Mouse (Mus musculus) liver, embryonic 12.5 days (tissue): ENCODE measurements around the gene Ryk. TPM values are rescaled to one million over a fixed set of nuclear protein-coding genes. Genes with fewer than 3 reads are reported as not detected.

Experiments used
- ATAC-seq: fragments of 200-750 bp; cut with Nextera tagmentation; 2 replicates; pipeline ENCODE4 v1.8.0; 2017; ENCODE audit warnings: moderate number of reproducible peaks, mild to moderate bottlenecking, moderate library complexity
- H3K27ac ChIP-seq: fragments of 300-500 bp; sonication (generic); 2 replicates; pipeline ENCODE4 v1.5.1; 2016; ENCODE audit warnings: mild to moderate bottlenecking
- H3K27me3 ChIP-seq: fragments of 300-500 bp; sonication (generic); replicated peaks from 2 replicates; pipeline ENCODE4 v1.6.1; 2016; ENCODE audit warnings: mild to moderate bottlenecking, moderate library complexity
- H3K36me3 ChIP-seq: fragments of 300-500 bp; sonication (generic); 2 replicates; pipeline ENCODE4 v1.6.1; 2016; ENCODE audit warnings: mild to moderate bottlenecking, moderate library complexity
- H3K4me1 ChIP-seq: fragments of 300-500 bp; sonication (generic); 2 replicates; pipeline ENCODE4 v1.6.1; 2016
- H3K4me2 ChIP-seq: fragments of 300-500 bp; sonication (generic); 2 replicates; pipeline ENCODE4 v1.6.1; 2016; ENCODE audit warnings: mild to moderate bottlenecking, moderate library complexity
- H3K4me3 ChIP-seq: fragments of 300-500 bp; sonication (generic); 2 replicates; pipeline ENCODE4 v1.5.1; 2016; ENCODE audit warnings: mild to moderate bottlenecking, moderate library complexity
- H3K9ac ChIP-seq: fragments of 300-500 bp; sonication (generic); 2 replicates; pipeline ENCODE4 v1.6.1; 2016; ENCODE audit warnings: mild to moderate bottlenecking, moderate library complexity
- H3K9me3 ChIP-seq: fragments of 300-500 bp; sonication (generic); replicated peaks from 2 replicates; pipeline ENCODE4 v1.6.1; 2016; ENCODE audit warnings: mild to moderate bottlenecking, moderate library complexity
- WGBS: fragments of 180-500 bp; shearing (Covaris S2); methylation state at CpG from one replicate; pipeline ENCODE4 v1.1.7; 2016; ENCODE audit not compliant: insufficient replicate concordance; 5-methylcytosine and 5-hydroxymethylcytosine counted together
- polyA plus RNA-seq: library from polyadenylated mRNA; unstranded; fragments of >200 nt; fragmentation: Nextera tagmentation; extraction: Ambion mirVana; gene quantifications from 2 replicates; pipeline ENCODE4 v1.2.1, GENCODE M21; 2016

The Ryk gene
- 8.3 and 8.4 TPM in 2 replicates for polyA plus RNA-seq

DNA sequence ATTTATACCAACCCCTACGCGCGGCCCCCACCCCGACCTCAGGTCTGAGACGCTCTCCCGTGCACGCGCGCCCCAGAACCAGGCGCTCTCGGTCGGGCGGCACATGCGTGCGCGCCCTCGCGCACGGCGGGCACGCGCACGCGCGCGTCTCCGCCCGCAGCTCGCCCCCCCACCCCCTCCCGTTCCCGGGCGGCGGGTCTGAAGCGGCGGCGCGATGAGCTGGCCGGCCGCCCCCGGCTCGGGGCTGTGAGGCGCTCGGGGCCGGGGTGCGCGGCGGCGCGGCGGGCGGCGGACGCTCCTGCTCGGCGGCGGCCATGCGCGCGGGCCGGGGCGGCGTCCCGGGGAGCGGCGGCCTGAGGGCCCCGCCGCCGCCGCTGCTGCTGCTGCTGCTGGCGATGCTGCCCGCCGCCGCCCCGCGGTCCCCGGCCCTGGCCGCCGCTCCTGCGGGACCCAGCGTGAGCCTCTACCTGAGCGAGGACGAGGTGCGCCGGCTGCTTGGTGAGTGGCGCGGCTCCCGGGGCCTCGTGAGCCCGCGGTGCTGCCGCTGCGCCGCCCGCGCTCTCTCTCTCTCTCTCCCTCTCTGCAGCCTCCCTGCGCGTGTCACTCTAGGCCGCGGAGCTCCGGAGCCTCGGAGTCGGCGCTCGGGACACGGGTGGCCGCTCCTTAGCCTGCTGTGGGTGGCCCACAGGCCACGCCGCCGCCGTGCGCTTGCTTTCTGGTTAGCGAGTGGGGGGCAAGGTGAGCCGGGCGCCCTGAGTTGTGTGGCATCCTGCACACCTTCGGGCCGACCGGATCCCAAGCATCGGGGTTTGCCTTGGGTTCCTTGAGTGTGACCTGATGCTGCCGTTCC, at the start of gene Ryk:
Gene Ryk (plus strand): TSS at position 176 of the 850 bp plus-strand sequence.
- peak within 1 kb of the TSS; percentile 77 for H3K9ac ChIP-seq
- no peaks in the 10 kb centered on the region for H3K9me3 ChIP-seq
- under 1% methylated on average over 79 of the region's 119 CpGs for WGBS
- H3K27me3 ChIP-seq = peaks cover 5% of the 10 kb centered on the region; the same call in 1 of the 2 replicates
- peaks cover 45% of the 10 kb centered on the region for H3K4me1 ChIP-seq
- H3K4me2 ChIP-seq = peak within 1 kb of the TSS; percentile 77
- H3K27ac ChIP-seq = peak within 1 kb of the TSS; percentile 82
- peak within 1 kb of the TSS; percentile 88 for H3K4me3 ChIP-seq
- peak; percentile 80 for ATAC-seq
- no peaks in the 10 kb centered on the region for H3K36me3 ChIP-seq

DNA sequence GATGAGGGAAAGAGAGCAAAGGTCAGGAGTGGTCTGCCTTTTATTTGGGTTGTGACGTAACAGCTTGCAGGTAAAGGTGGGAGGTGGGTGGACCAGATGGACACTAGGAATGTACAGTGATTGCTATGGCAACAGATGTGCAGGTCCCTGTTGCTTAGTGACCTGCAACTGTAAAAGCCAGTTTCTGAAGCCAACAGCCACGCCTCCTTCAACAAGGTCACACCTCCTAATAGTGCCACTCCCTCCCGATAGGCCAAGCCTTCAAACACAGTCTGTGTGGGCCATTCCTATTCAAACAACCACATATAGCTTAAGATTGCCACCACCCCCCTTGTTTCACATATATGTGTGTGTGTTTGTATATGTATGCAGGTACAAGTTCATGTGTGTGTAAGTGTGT, 45.2 kb upstream of the Ryk start:
- Histone ChIP-seq H3K4me3 (no peak overlapping the region), H3K27me3 (peaks cover 32% of the 10 kb centered on the region), H3K4me2 (no peak overlapping the region), H3K27ac (no peak overlapping the region), H3K36me3 (no peaks in the 10 kb centered on the region), H3K9me3 (no peaks in the 10 kb centered on the region), H3K4me1 (0 out of 2 replicates have a peak, but pooled peaks cover 4% of the 10 kb centered on the region), H3K9ac (no peak overlapping the region)
- WGBS = 59% methylated on average over 3 of the region's 3 CpGs
- no peak for ATAC-seq

DNA sequence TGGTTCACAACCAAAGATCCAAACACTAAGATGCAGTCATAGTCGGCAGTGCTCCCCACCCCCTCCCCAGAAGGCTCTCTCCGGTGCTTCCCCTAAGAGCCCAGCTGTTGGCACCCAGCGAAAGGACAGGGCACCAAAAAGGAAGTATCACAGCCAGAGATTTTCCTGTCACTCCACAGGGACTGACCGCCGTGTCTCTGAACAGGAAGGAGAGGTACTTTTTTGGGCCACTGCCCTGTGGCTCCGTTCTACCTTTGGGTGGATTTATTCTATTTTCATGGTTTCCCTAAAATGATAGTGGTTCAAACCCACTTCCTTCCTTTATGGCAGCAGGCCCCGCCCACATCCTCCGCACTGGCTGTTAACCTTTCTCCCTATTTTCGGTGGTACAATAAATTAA, 42.9 kb upstream of the Ryk start:
- WGBS = 20% methylated on average over 9 of the region's 9 CpGs
- no peak overlapping the region for H3K9ac ChIP-seq
- H3K4me2 ChIP-seq = peak overlapping the region; percentile 48
- H3K4me1 ChIP-seq = 0 out of 2 replicates have a peak, but pooled peaks cover 4% of the 10 kb centered on the region
- no peak overlapping the region for H3K27ac ChIP-seq
- peaks cover 42% of the 10 kb centered on the region for H3K27me3 ChIP-seq
- no peaks in the 10 kb centered on the region for H3K36me3 ChIP-seq
- no peak overlapping the region for H3K4me3 ChIP-seq
- ATAC-seq = no peak
- H3K9me3 ChIP-seq = no peaks in the 10 kb centered on the region

DNA sequence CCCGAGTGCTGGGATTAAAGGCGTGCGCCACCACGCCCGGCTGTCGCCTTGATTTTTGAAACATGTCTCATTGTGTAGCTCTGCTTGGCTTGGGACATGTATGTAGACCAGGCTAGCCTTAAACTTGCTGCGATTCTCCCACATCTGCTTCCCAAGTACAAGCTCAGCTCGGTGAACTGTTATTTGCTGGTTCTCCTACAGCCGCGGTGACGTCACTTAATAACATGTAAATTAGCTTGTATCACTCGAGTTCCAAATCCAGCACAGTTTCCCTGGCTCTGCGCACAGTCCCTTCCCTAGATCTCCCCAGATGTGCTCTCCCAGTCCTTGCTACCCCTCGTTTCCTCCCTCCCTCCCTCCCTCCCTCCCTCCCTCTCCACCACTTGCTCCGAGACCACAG, 41.9 kb upstream of the Ryk start:
- Histone ChIP-seq H3K27ac (no peak overlapping the region), H3K4me1 (0 out of 2 replicates have a peak, but pooled peaks cover 4% of the 10 kb centered on the region), H3K9me3 (no peaks in the 10 kb centered on the region), H3K4me3 (no peak overlapping the region), H3K36me3 (no peaks in the 10 kb centered on the region), H3K9ac (no peak overlapping the region), H3K4me2 (no peak overlapping the region), H3K27me3 (peaks cover 42% of the 10 kb centered on the region)
- no peak for ATAC-seq
- WGBS = 45% methylated on average over 14 of the region's 15 CpGs

DNA sequence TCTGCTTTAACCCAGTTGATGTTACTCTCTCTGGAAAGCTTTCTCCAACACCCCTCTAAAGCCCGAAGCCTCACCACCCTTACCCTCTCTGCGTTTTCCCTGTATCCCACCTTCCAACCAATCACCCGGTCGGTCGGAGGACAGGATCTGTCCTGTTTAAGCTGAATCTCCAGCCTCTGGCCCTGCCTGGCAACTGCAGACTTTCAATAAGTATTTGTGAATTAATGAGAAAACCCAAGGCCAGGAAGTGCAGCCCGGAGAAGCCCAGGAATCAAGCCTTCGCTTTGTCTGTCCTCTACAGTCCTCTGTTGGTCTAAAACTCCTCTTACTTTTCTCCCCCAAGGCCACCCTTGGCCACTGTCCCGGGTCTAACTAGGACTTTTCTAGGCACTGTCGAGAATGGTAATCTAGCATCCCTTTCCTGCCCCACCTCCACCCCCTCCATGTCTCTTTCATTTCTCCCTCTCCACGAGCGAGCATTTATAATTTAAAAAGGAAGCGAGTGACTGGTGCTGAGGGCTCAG, 41.4 kb upstream of the Ryk start:
- no peaks in the 10 kb centered on the region for H3K9me3 ChIP-seq
- no peak overlapping the region for H3K9ac ChIP-seq
- H3K4me2 ChIP-seq = no peak overlapping the region
- H3K4me1 ChIP-seq = 0 out of 2 replicates have a peak, but pooled peaks cover 4% of the 10 kb centered on the region
- no peak overlapping the region for H3K4me3 ChIP-seq
- no peak for ATAC-seq
- H3K27me3 ChIP-seq = peaks cover 42% of the 10 kb centered on the region
- H3K27ac ChIP-seq = no peak overlapping the region
- H3K36me3 ChIP-seq = no peaks in the 10 kb centered on the region
- 36% methylated on average over 12 of the region's 12 CpGs for WGBS

DNA sequence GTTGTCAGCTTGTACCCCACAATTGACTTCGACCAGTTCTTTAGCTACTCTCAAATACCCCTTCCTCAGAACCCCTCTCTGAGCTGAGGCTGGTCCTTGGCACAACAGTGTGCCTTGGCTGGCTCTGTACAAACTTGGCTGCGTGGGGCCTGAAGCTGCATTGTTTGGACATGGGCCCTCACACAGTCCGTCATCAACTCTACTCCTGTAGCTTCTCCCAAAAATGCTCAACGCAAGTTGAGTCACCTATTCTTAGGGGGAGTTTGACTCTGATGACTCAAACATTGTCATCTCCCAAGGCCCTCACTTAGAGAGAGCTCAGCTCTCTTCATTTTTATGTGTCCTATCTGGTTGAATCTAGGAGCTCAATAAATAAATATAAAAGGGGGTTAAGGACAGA, 36.3 kb upstream of the Ryk start:
- Histone ChIP-seq H3K4me1 (no peaks in the 10 kb centered on the region), H3K27me3 (peaks cover 26% of the 10 kb centered on the region), H3K36me3 (no peaks in the 10 kb centered on the region), H3K4me3 (no peak overlapping the region), H3K9ac (no peak overlapping the region), H3K27ac (no peak overlapping the region), H3K4me2 (no peak overlapping the region), H3K9me3 (no peaks in the 10 kb centered on the region)
- no peak for ATAC-seq
- 58% methylated on average over 4 of the region's 4 CpGs for WGBS

DNA sequence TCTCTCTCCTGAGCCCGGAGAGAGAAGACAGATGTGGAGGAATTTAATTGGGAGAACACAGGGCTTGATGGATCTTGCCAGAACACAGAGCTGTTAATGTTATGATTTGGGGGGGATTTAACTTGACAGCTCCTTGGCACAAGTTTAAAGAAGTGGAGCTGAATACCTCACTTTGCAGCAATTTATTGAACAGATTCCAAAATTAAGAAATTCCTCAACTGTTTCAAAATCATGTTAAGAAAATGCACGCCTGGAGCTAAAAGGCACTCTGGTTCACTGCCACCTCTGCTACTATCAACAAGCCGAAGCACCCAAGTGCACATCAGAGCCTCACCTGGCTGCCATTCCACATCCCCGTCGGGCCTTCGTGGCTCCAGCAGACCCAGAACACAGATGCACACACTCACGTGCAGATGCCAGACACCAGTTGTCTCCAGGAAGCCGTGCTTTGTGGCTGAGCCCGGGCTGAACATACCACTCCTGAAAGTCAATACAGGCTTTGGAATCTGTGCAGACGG, 28.6 kb upstream of the Ryk start:
- H3K27ac ChIP-seq = no peak overlapping the region
- H3K9ac ChIP-seq = no peak overlapping the region
- H3K9me3 ChIP-seq = no peaks in the 10 kb centered on the region
- H3K27me3 ChIP-seq = 0 out of 2 replicates have a peak, but pooled peaks cover 8% of the 10 kb centered on the region
- H3K36me3 ChIP-seq = no peaks in the 10 kb centered on the region
- WGBS = 60% methylated on average over 10 of the region's 10 CpGs
- ATAC-seq = no peak
- no peak overlapping the region for H3K4me3 ChIP-seq
- H3K4me2 ChIP-seq = no peak overlapping the region
- H3K4me1 ChIP-seq = no peaks in the 10 kb centered on the region

DNA sequence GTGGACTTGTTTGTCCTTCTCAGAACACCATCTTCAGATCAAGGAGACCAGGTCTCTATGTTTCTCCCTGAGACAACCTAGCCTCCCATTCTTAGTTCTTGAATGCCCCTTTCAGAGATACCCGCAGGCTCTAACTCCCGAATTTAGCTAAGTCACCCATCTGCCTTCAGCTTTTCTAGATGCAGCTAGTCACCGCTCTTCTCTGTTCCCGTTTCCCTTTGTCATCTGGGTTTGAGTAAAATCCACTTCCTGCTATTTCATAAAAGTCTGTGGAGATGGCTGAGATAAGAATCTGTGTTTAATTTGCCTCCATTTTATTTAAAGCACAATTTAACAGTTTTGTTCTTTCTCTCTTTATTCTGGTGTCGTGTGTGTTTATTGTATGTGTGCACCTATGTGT, 23.5 kb upstream of the Ryk start:
- 73% methylated on average over 5 of the region's 5 CpGs for WGBS
- H3K4me2 ChIP-seq = no peak overlapping the region
- no peak overlapping the region for H3K4me3 ChIP-seq
- H3K36me3 ChIP-seq = no peaks in the 10 kb centered on the region
- H3K4me1 ChIP-seq = no peaks in the 10 kb centered on the region
- no peak overlapping the region for H3K27ac ChIP-seq
- H3K27me3 ChIP-seq = peaks cover 3% of the 10 kb centered on the region; the same call in 1 of the 2 replicates
- H3K9me3 ChIP-seq = no peaks in the 10 kb centered on the region
- ATAC-seq = no peak
- no peak overlapping the region for H3K9ac ChIP-seq

DNA sequence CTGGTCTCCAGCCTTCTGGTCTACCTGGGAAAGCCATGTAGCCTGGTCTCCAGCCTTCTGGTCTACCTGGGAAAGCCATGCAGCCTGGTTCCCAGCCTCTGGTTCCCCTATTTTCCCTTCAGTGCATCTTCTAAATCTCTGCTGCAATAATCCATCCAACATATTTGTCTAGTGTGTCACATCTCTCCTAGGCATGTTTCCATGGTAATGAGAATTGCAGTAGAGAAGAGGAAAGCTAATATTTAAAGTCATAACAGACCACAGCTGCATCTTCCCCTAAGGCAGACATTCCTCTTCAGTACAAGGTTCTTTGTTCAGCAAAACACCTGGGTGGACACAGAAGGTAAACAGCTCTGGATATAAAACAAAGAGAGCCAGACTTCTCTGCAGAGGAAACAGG, 16.5 kb upstream of the Ryk start:
- no peak overlapping the region for H3K4me2 ChIP-seq
- no peak overlapping the region for H3K9ac ChIP-seq
- H3K27ac ChIP-seq = no peak overlapping the region
- H3K4me3 ChIP-seq = no peak overlapping the region
- no peaks in the 10 kb centered on the region for H3K9me3 ChIP-seq
- H3K27me3 ChIP-seq = peaks cover 8% of the 10 kb centered on the region; the same call in 1 of the 2 replicates
- H3K4me1 ChIP-seq = no peaks in the 10 kb centered on the region
- H3K36me3 ChIP-seq = no peaks in the 10 kb centered on the region
- no peak for ATAC-seq

DNA sequence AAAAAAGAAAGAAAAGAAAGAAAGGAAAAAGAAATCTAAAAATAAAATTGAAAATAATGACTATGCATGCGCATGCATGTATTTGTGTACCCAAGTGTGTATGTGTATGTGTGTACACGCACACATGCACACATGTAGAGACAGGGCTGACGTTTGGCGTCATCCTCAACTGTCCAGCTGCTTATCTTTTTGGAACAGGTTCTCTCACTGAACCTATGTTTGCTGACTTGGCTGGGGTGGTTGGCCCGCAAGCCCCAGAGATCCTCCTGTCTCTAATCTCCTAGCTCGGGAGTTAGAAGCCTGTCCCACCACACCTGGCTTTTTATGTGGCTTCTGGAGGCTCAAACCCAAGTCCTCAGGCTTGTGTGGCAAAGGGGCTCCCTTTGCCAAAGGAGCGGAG, 6.1 kb upstream of the Ryk start:
- no peaks in the 10 kb centered on the region for H3K36me3 ChIP-seq
- H3K4me3 ChIP-seq = no peak overlapping the region
- H3K27me3 ChIP-seq = 0 out of 2 replicates have a peak, but pooled peaks cover 5% of the 10 kb centered on the region
- H3K4me1 ChIP-seq = peaks cover 24% of the 10 kb centered on the region
- ATAC-seq = peak; percentile 89
- H3K9me3 ChIP-seq = no peaks in the 10 kb centered on the region
- H3K4me2 ChIP-seq = no peak overlapping the region
- WGBS = 34% methylated on average over 7 of the region's 7 CpGs
- H3K9ac ChIP-seq = no peak overlapping the region
- H3K27ac ChIP-seq = peak overlapping the region; percentile 30; the same call in 1 of the 2 replicates

DNA sequence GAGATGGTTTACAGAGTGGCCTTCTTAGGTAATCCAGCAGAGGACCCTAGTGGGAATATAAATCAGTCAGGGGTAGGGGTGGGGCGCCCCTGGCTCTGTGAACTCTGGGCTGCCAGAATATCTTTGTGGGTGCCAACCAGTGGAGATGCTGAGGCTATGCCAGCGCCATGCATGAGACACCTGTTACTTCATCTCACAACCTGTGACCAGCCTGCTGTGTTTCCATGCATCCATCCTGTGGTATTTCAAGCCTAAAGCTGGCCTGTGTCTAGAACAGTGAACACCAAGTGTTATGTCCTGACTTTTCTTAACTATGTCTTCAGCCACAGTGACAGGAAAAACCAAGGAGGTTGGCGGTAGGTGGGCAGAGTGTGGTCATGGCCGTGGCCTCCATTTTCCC, 3.2 kb upstream of the Ryk start:
- Histone ChIP-seq H3K27ac (no peak overlapping the region), H3K9me3 (no peaks in the 10 kb centered on the region), H3K4me3 (no peak overlapping the region), H3K4me2 (no peak overlapping the region), H3K36me3 (no peaks in the 10 kb centered on the region), H3K27me3 (peaks cover 5% of the 10 kb centered on the region; the same call in 1 of the 2 replicates), H3K4me1 (peaks cover 39% of the 10 kb centered on the region), H3K9ac (no peak overlapping the region)
- WGBS = 74% methylated on average over 4 of the region's 4 CpGs
- no peak for ATAC-seq

DNA sequence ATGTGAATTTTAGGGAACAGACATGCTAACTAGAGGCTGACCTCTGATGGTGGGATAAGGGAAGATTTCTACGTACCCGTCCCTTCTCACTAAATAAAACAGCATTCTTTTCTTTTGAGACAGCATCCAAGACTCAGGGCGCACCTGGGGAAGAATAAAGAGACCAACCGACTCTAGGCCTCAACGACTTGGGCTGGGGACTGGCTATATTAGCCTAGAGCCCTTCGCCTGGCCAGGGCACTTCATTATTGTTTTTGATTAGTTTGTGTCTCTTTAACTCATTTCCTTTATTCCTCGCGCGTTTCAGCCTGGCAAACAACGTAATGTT, 339 bp upstream of the Ryk start:
- H3K9ac ChIP-seq = peak overlapping the region; percentile 77
- no peaks in the 10 kb centered on the region for H3K36me3 ChIP-seq
- H3K4me3 ChIP-seq = peak overlapping the region; percentile 88
- peak overlapping the region; percentile 77 for H3K4me2 ChIP-seq
- peak overlapping the region; percentile 45 for H3K27ac ChIP-seq
- 19% methylated on average over 10 of the region's 10 CpGs for WGBS
- peak; percentile 13; the same call in 1 of the 2 replicates for ATAC-seq
- peaks cover 42% of the 10 kb centered on the region for H3K4me1 ChIP-seq
- peaks cover 5% of the 10 kb centered on the region; the same call in 1 of the 2 replicates for H3K27me3 ChIP-seq
- no peaks in the 10 kb centered on the region for H3K9me3 ChIP-seq
